18 mouse cellular contexts compared by ENCODE assay signal in genomic region chr4:33867126-33867525, GRCm38 (mm10). TPM values are rescaled to one million over a fixed set of nuclear protein-coding genes. Genes with fewer than 3 reads are reported as not detected.
"Had no signal": no experiment of that assay in that cellular context is flagged by ENCODE, and none has a peak within 500 bp of the region (broad histone marks: within the 10 kb centered on the region; RNA-seq: fewer than 3 reads in every experiment).

No protein-coding gene starts in this region.

- DNase-seq: kidney, adult 18-20 months; kidney, adult 9 months; kidney, postnatal 25 days; layer of hippocampus, postnatal 36 days; liver, embryonic 13.5 days; lung, adult 2 months; lung, postnatal 14 days; lung, postnatal 4 days; midbrain, embryonic 14.5 days; retina, postnatal 1 day; right cerebral cortex, postnatal 25 days; spleen, adult 18-20 months; thymus, adult 18-20 months; thymus, postnatal 25 days had no signal

- H3K27me3 ChIP-seq: liver, embryonic 13.5 days; neural tube, embryonic 13.5 days had no signal

- H3K36me3 ChIP-seq: liver, embryonic 13.5 days; neural tube, embryonic 13.5 days had no signal

RNA-seq across cellular contexts. Expression of gene Cnr1, which starts 57.3 kb away (rescaled TPM):
- total RNA-seq: liver, adult 2 months; megakaryocyte progenitor cell, adult 5-6 weeks; neutrophil, adult 5-6 weeks had no signal
- polyA plus RNA-seq: liver, adult 2 months had no signal
